Comparison of ENCODE assay signal across 10 mouse cellular contexts in the genomic region with DNA sequence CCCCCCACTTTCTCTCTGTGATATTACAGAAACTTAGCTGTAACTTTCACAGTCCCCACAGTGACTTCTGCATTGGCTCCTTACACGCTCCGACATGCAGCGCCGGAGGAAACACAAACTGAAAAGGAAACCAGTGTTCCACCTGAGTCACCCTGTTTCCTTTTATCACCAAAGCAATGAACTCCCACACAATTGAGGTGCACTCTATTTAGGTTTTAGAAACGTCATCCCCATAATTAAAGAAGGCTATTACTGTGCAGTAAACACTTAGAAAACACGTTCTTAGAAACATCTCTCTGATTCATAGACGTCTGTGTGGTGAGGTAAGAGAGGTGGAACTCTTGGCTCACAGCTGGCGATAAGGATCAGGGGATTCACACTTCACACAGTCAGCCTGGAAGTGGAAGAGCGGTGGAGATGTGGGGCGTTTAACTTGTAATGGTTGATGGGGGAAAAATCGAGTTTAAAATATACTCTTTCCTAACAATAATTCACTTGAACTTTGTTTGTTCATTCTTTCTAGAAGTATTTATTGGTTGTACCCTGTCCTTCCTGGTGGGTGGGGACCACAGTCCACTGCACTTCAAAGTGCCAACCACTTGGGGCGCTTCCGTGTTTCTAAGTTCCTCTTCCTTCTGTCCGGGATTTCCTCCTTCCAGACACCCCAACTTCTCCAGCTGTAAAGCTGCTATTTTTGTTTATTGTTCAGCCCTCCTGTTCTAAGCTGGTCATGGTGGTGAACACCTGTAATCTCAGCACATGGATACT. TPM values are rescaled to one million over a fixed set of nuclear protein-coding genes. Genes with fewer than 3 reads are reported as not detected.
DNase-seq lines count a peak whose midpoint lies in the region; ATAC-seq lines count a peak whose summit lies in the region.
"Had no signal": no experiment of that assay in that cellular context is flagged by ENCODE, and none has a peak within 500 bp of the region (broad histone marks: within the 10 kb centered on the region; RNA-seq: fewer than 3 reads in every experiment).

No protein-coding gene starts in this region.

- H3K4me3 ChIP-seq in intestine, embryonic 16.5 days (ENCODE audit: low read length): peak overlapping the region; percentile 9
- peak overlapping the region; percentile 82 for H3K4me3 ChIP-seq in megakaryocyte, embryonic 14.5 days (replicated peaks)
- H3K4me3 ChIP-seq: heart, embryonic 15.5 days had no signal

- H3K27ac ChIP-seq in intestine, embryonic 16.5 days (ENCODE audit: low read length): peak overlapping the region; percentile 44
- H3K27ac ChIP-seq: heart, embryonic 15.5 days had no signal

- peak overlapping the region; percentile 34 for H3K4me2 ChIP-seq in intestine, embryonic 16.5 days (ENCODE audit: low read depth, low read length)
- H3K4me2 ChIP-seq: heart, embryonic 15.5 days had no signal

- peak; percentile 31 for DNase-seq in adrenal gland, postnatal 10 days
- no peak for DNase-seq in adrenal gland, postnatal 25 days
- DNase-seq in spleen, adult 18-20 months: peak; percentile 47 to 62
- no peak for DNase-seq in spleen, adult 12 weeks (ENCODE audit: low spot score)
- no peak for DNase-seq in cerebellum, adult 9-10 months

- no peak overlapping the region for H3K9ac ChIP-seq in intestine, embryonic 16.5 days (ENCODE audit: low read depth, low read length)
- H3K9ac ChIP-seq: heart, embryonic 15.5 days had no signal

- H3K36me3 ChIP-seq in intestine, embryonic 16.5 days (ENCODE audit: control insufficient read depth, insufficient read depth, low read length): no peaks in the 10 kb centered on the region
- H3K36me3 ChIP-seq in megakaryocyte, embryonic 14.5 days (replicated peaks; ENCODE audit: low read length): no peaks in the 10 kb centered on the region
- H3K36me3 ChIP-seq: heart, embryonic 15.5 days had no signal

- 28% methylated on average over 14 of the region's 14 CpGs for WGBS in intestine, embryonic 16.5 days

- peak; percentile 77 for ATAC-seq in intestine, embryonic 16.5 days
- no peak for ATAC-seq in frontal cortex, adult (ENCODE audit: low TSS enrichment)

- H3K4me1 ChIP-seq in intestine, embryonic 16.5 days (ENCODE audit: control insufficient read depth, insufficient read depth, low read length): peaks cover 11% of the 10 kb centered on the region; the same call in 1 of the 2 replicates
- H3K4me1 ChIP-seq in megakaryocyte, embryonic 14.5 days: peaks cover 39% of the 10 kb centered on the region
- H3K4me1 ChIP-seq: heart, embryonic 15.5 days had no signal

- H3K9me3 ChIP-seq in intestine, embryonic 16.5 days (ENCODE audit: control insufficient read depth, low read length): no peaks in the 10 kb centered on the region
- H3K9me3 ChIP-seq in megakaryocyte, embryonic 14.5 days: no peaks in the 10 kb centered on the region
- H3K9me3 ChIP-seq: heart, embryonic 15.5 days had no signal

- H3K27me3 ChIP-seq in intestine, embryonic 16.5 days (replicated peaks; ENCODE audit: control insufficient read depth, insufficient read depth, low read length): peaks cover 5% of the 10 kb centered on the region; the same call in 1 of the 2 replicates
- peaks cover 77% of the 10 kb centered on the region for H3K27me3 ChIP-seq in megakaryocyte, embryonic 14.5 days (replicated peaks)

RNA-seq across cellular contexts. Expression of a gene that starts 24.0 kb away (rescaled TPM):
- total RNA-seq in adrenal gland, postnatal 10 days (2021): 1 to 10 TPM; 1.2 to 5.4 TPM
- 0.67 TPM in 1 of 2 replicates, not detected in the other for total RNA-seq in adrenal gland, postnatal 25 days (2021)
- 4.1 and 5.6 TPM in 2 replicates for polyA plus RNA-seq in intestine, embryonic 16.5 days (2015; fragmentation: Nextera tagmentation; extraction: Ambion mirVana)
- polyA plus RNA-seq in megakaryocyte, embryonic 14.5 days (2012; ENCODE audit: insufficient read depth, low replicate concordance): 3.4 and 9.5 TPM in 2 replicates

RNA-seq across cellular contexts. Expression of a gene that starts 29.2 kb away (rescaled TPM):
- total RNA-seq in adrenal gland, postnatal 10 days (2021): not detected
- total RNA-seq in adrenal gland, postnatal 25 days (2021): not detected in 2 replicates
- not detected in 2 replicates for polyA plus RNA-seq in intestine, embryonic 16.5 days (2015; fragmentation: Nextera tagmentation; extraction: Ambion mirVana)
- polyA plus RNA-seq in megakaryocyte, embryonic 14.5 days (2012; ENCODE audit: insufficient read depth, low replicate concordance): not detected in 2 replicates
- polyA plus RNA-seq: C2C12; heart, embryonic 15.5 days had no signal

Comparison
In these comparisons a context has a peak if more than half of its experiments do, and no peak if none do; other contexts are left out.
1. DNase-seq: peak in adrenal gland, postnatal 10 days (single experiment) and spleen, adult 18-20 months (2 of 2); none in adrenal gland, postnatal 25 days (single experiment), spleen, adult 12 weeks (single experiment) and cerebellum, adult 9-10 months (single experiment).